Mouse (Mus musculus) C2C12 (cell line): ENCODE measurements around the gene L1td1. TPM values are rescaled to one million over a fixed set of nuclear protein-coding genes. Genes with fewer than 3 reads are reported as not detected.

ENCODE experiments used
- H3K27me3 ChIP-seq: one replicate; pipeline ENCODE4 v1.6.1; 2011; ENCODE audit not compliant: control insufficient read depth, insufficient read depth, insufficient read length
- H3K36me3 ChIP-seq: one replicate; pipeline ENCODE4 v1.6.1; 2011; ENCODE audit not compliant: control insufficient read depth, insufficient read depth
- H3K4me3 ChIP-seq: one replicate; pipeline ENCODE4 v1.5.1; 2011; ENCODE audit warnings: mild to moderate bottlenecking, control low read depth; ENCODE audit not compliant: poor library complexity, insufficient read depth, severe bottlenecking
- H3K79me2 ChIP-seq: one replicate; pipeline ENCODE4 v1.6.1; 2011; ENCODE audit not compliant: control insufficient read depth, insufficient read depth
- H3K79me3 ChIP-seq: one replicate; pipeline ENCODE4 v1.6.1; 2011; ENCODE audit warnings: low read depth, control low read depth
- H3ac ChIP-seq: one replicate; pipeline ENCODE3; 2011; ENCODE audit warnings: low read depth; ENCODE audit not compliant: control insufficient read depth, insufficient read length
- CEBPB ChIP-seq: IDR thresholded peaks from one replicate; pipeline ENCODE4 v1.6.1; 2011; ENCODE audit warnings: low read depth, mild to moderate bottlenecking, control low read depth, moderate library complexity
- CTCF ChIP-seq: IDR thresholded peaks from one replicate; pipeline ENCODE4 v1.5.1; 2011; ENCODE audit not compliant: control insufficient read depth, insufficient read depth, insufficient read length
- FOSL1 ChIP-seq: IDR thresholded peaks from one replicate; pipeline ENCODE4 v1.8.0; 2011; ENCODE audit warnings: mild to moderate bottlenecking, low read length; ENCODE audit not compliant: poor library complexity, insufficient read depth, severe bottlenecking
- MAX ChIP-seq: IDR thresholded peaks from one replicate; pipeline ENCODE4 v1.6.1; 2011; ENCODE audit warnings: mild to moderate bottlenecking, control low read depth
- MYOD1 ChIP-seq: IDR thresholded peaks from one replicate; pipeline ENCODE4 v1.6.1; 2011; ENCODE audit warnings: low read depth; ENCODE audit not compliant: control insufficient read depth, insufficient read length
- MYOG ChIP-seq: IDR thresholded peaks from one replicate; pipeline ENCODE4 v1.6.1; 2011; ENCODE audit not compliant: control insufficient read depth, insufficient read length; ENCODE audit errors: extremely low read depth
- USF1 ChIP-seq: IDR thresholded peaks from one replicate; pipeline ENCODE4 v1.6.1; 2011; ENCODE audit warnings: low read depth, mild to moderate bottlenecking, control low read depth, moderate library complexity
- polyA plus RNA-seq: library from polyadenylated mRNA; unstranded; fragments of >200 nt; fragmentation: generic; extraction: Trizol; gene quantifications from one replicate; pipeline ENCODE4 v1.2.1, GENCODE M21; 2012; ENCODE audit warnings: missing spikeins

L1td1 gene
- polyA plus RNA-seq, 1 experiment, result not detected

GRCm38 (mm10) chr4:98689988-98690387, 36.5 kb upstream of the L1td1 start:
- Histone ChIP-seq H3K27me3 (no peaks in the 10 kb centered on the region), H3K79me2 (no peaks in the 10 kb centered on the region), H3ac (no peak overlapping the region), H3K79me3 (no peaks in the 10 kb centered on the region), H3K36me3 (no peaks in the 10 kb centered on the region), H3K4me3 (no peak overlapping the region)
- no peak for TF ChIP-seq USF1
- no peak for TF ChIP-seq CTCF
- TF ChIP-seq FOSL1, result no peak

- Histone ChIP-seq H3K36me3 (no peaks in the 10 kb centered on the region), H3K27me3 (no peaks in the 10 kb centered on the region), H3K79me2 (no peaks in the 10 kb centered on the region), H3ac (no peak overlapping the region), H3K4me3 (no peak overlapping the region), H3K79me3 (no peaks in the 10 kb centered on the region)
- no peak for TF ChIP-seq USF1
- no peak for TF ChIP-seq MYOG
- no peak for TF ChIP-seq MYOD1
Measured at GRCm38 (mm10) chr4:98693465-98694185, 32.9 kb upstream of the L1td1 start.

GRCm38 (mm10) chr4:98697932-98698331, 28.6 kb upstream of the L1td1 start:
- TF ChIP-seq USF1 (no peak), CEBPB (no peak), MAX (no peak), MYOD1 (no peak), MYOG (no peak), FOSL1 (no peak), CTCF (no peak)
- no peaks in the 10 kb centered on the region for H3K79me3 ChIP-seq
- H3K27me3 ChIP-seq, result no peaks in the 10 kb centered on the region
- H3K36me3 ChIP-seq, result no peaks in the 10 kb centered on the region
- no peak overlapping the region for H3K4me3 ChIP-seq
- H3ac ChIP-seq, result no peak overlapping the region
- H3K79me2 ChIP-seq, result no peaks in the 10 kb centered on the region

- Histone ChIP-seq H3K79me2 (no peaks in the 10 kb centered on the region), H3K36me3 (no peaks in the 10 kb centered on the region), H3K27me3 (no peaks in the 10 kb centered on the region), H3K4me3 (no peak overlapping the region), H3ac (no peak overlapping the region), H3K79me3 (no peaks in the 10 kb centered on the region)
- TF ChIP-seq MYOG (no peak), USF1 (no peak), CEBPB (no peak)
Measured at GRCm38 (mm10) chr4:98698921-98699320, 27.6 kb upstream of the L1td1 start.

GRCm38 (mm10) chr4:98700156-98700555, 26.4 kb upstream of the L1td1 start:
- H3K27me3 ChIP-seq, result no peaks in the 10 kb centered on the region
- no peak overlapping the region for H3K4me3 ChIP-seq
- no peaks in the 10 kb centered on the region for H3K36me3 ChIP-seq
- H3K79me3 ChIP-seq, result no peaks in the 10 kb centered on the region
- no peak for TF ChIP-seq MYOD1
- no peak for TF ChIP-seq MYOG
- TF ChIP-seq FOSL1, result no peak
- no peak for TF ChIP-seq MAX
- TF ChIP-seq USF1, result no peak
- no peak for TF ChIP-seq CEBPB
- TF ChIP-seq CTCF, result no peak
- H3K79me2 ChIP-seq, result no peaks in the 10 kb centered on the region
- no peak overlapping the region for H3ac ChIP-seq

GRCm38 (mm10) chr4:98702201-98702894, 24.2 kb upstream of the L1td1 start:
- no peak overlapping the region for H3K4me3 ChIP-seq
- no peak overlapping the region for H3ac ChIP-seq
- TF ChIP-seq MYOD1 (no peak), CEBPB (no peak), FOSL1 (no peak), CTCF (peak; percentile 63)
- H3K27me3 ChIP-seq, result no peaks in the 10 kb centered on the region
- no peaks in the 10 kb centered on the region for H3K79me2 ChIP-seq
- H3K36me3 ChIP-seq, result no peaks in the 10 kb centered on the region
- no peaks in the 10 kb centered on the region for H3K79me3 ChIP-seq
